Mouse (Mus musculus) C2C12 (cell line): ENCODE data around the gene Rrp36.

Experiments
- CTCF ChIP-seq: IDR thresholded peaks from one replicate; pipeline ENCODE4 v1.5.1; 2011; ENCODE audit not compliant: control insufficient read depth, insufficient read depth, insufficient read length
- MAX ChIP-seq: IDR thresholded peaks from one replicate; pipeline ENCODE4 v1.6.1; 2011; ENCODE audit warnings: mild to moderate bottlenecking, control low read depth

DNA sequence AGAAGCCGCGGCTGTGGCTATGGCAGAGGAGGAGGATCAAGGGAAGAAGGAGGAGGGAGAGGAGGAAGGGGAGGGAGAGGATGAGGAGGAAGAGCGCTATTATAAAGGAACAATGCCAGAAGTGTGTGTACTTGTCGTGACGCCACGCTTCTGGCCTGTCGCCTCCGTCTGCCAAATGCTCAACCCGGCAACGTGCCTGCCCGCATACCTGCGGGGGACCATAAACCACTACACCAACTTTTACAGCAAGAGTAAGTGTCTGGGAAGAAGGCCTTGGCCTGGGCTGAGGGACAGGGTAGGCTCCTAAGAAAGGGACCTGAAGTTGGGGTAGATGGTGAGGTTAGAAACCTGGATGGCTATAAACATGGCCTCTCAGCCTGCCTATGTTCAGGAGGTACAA, 12.2 kb downstream of the Rrp36 start:
- no peak for TF ChIP-seq MAX
- TF ChIP-seq CTCF = no peak
